Mouse (Mus musculus): ENCODE measurements around the gene Cpxm2. TPM values are rescaled to one million over a fixed set of nuclear protein-coding genes. Genes with fewer than 3 reads are reported as not detected.

The Cpxm2 gene
- polyA plus RNA-seq, 1 experiment from 2014 or later = 4.1 TPM

DNA sequence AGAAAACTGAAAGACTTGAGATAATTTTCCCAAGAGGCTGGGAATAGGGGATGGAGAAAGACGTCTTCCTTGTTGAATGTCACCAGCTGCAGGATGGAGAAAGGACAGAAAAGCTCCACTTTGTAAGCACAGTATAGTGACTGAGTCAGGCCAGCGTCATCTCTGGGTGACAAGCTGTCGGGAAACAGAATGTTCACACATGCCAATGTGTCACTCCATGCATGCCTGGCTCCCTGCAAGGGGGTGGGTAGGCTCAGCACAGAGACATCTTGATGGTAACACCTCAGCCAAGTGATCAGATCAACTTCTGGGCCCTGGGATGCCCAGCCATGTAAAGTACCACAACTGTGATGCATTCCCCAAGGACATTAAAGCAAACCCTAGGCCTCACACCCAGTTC lies 26.5 kb upstream of the Cpxm2 start:
- Histone ChIP-seq H3K27ac (no peak overlapping the region), H3K36me3 (no peaks in the 10 kb centered on the region), H3K4me2 (no peak overlapping the region), H3K4me3 (replicated peaks) (no peak overlapping the region), H3K9me3 (peaks cover 6% of the 10 kb centered on the region; the same call in 1 of the 2 replicates), H3K27me3 (0 out of 2 replicates have a peak, but pooled peaks cover 3% of the 10 kb centered on the region), H3K9ac (replicated peaks) (no peak overlapping the region), H3K4me1 (replicated peaks) (peaks cover 11% of the 10 kb centered on the region)
- WGBS = 93% methylated on average over 3 of the region's 3 CpGs
- no peak for ATAC-seq (ENCODE audit: insufficient number of reproducible peaks, insufficient read depth, low FRiP score, low TSS enrichment, low read depth)

GRCm38 (mm10) chr7:132179049-132179448 lies 24.5 kb upstream of the Cpxm2 start:
- H3K4me2 ChIP-seq = no peak overlapping the region
- no peak for ATAC-seq (ENCODE audit: insufficient number of reproducible peaks, insufficient read depth, low FRiP score, low TSS enrichment, low read depth)
- H3K27ac ChIP-seq = no peak overlapping the region
- peaks cover 4% of the 10 kb centered on the region; the same call in 1 of the 2 replicates for H3K4me1 ChIP-seq (replicated peaks)
- WGBS = 64% methylated on average over 1 of the region's 1 CpGs
- H3K4me3 ChIP-seq (replicated peaks) = no peak overlapping the region
- no peaks in the 10 kb centered on the region for H3K27me3 ChIP-seq
- no peaks in the 10 kb centered on the region for H3K36me3 ChIP-seq
- H3K9me3 ChIP-seq = peaks cover 6% of the 10 kb centered on the region; the same call in 1 of the 2 replicates
- no peak overlapping the region for H3K9ac ChIP-seq (replicated peaks)

DNA sequence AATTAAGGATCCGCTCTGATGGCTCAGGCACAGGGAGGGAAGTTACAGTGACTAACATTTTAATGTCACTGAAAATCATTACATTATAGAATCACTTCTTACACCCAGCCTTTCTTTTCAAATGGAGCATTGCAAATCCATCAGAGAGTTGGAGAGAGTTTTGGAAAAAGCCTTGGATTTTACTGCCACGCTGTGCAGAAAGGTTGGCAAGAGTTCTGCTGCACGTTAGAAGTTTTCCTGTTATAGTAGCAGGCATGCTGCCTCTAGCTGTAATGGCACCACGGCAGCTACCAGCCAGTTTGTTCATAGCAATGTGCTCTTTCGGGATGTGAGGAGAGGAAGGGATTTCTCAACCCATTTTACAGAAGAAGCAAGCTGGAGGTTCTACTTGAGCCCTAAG lies 20.2 kb upstream of the Cpxm2 start:
- Histone ChIP-seq H3K27ac (no peak overlapping the region), H3K9ac (replicated peaks) (no peak overlapping the region), H3K4me3 (replicated peaks) (no peak overlapping the region), H3K36me3 (no peaks in the 10 kb centered on the region), H3K27me3 (0 out of 2 replicates have a peak, but pooled peaks cover 3% of the 10 kb centered on the region), H3K4me1 (replicated peaks) (peaks cover 4% of the 10 kb centered on the region), H3K4me2 (no peak overlapping the region), H3K9me3 (0 out of 2 replicates have a peak, but pooled peaks cover 4% of the 10 kb centered on the region)
- no peak for ATAC-seq (ENCODE audit: insufficient number of reproducible peaks, insufficient read depth, low FRiP score, low TSS enrichment, low read depth)
- 85% methylated on average over 5 of the region's 5 CpGs for WGBS

- no peak overlapping the region for H3K27ac ChIP-seq
- WGBS = 66% methylated on average over 2 of the region's 2 CpGs
Observed at GRCm38 (mm10) chr7:132174296-132174695, 19.8 kb upstream of the Cpxm2 start.

DNA sequence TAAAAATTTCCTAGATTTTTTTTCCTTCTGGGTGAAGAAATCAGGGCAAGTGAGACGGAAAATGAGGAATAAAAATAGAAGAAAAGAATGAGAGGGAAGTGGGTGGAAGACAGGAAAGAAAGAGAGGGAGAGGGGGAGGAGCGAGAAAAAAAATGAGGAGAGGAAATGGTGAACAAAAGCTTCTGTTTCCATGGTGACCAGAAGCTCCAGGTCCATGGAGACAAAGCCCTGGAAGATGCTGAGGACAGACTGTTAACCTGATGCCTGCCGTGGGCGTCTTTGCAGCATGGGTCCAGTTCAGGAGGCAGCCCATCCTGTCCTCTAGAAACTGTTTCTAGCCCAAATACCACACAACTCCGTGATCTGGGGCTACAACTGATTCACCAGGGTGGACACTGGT lies 17.7 kb upstream of the Cpxm2 start:
- WGBS = 82% methylated on average over 5 of the region's 5 CpGs
- Histone ChIP-seq H3K9ac (replicated peaks) (no peak overlapping the region), H3K4me3 (replicated peaks) (no peak overlapping the region), H3K27me3 (0 out of 2 replicates have a peak, but pooled peaks cover 3% of the 10 kb centered on the region), H3K36me3 (no peaks in the 10 kb centered on the region), H3K4me1 (replicated peaks) (peaks cover 14% of the 10 kb centered on the region), H3K4me2 (no peak overlapping the region), H3K27ac (no peak overlapping the region), H3K9me3 (0 out of 2 replicates have a peak, but pooled peaks cover 4% of the 10 kb centered on the region)
- ATAC-seq (ENCODE audit: insufficient number of reproducible peaks, insufficient read depth, low FRiP score, low TSS enrichment, low read depth) = no peak

More at GRCm38 (mm10) chr7:132174296-132174695, 19.8 kb upstream of the Cpxm2 start:
- H3K27me3 ChIP-seq = 0 out of 2 replicates have a peak, but pooled peaks cover 3% of the 10 kb centered on the region
- H3K9me3 ChIP-seq = 0 out of 2 replicates have a peak, but pooled peaks cover 4% of the 10 kb centered on the region
- H3K9ac ChIP-seq (replicated peaks) = no peak overlapping the region
- H3K4me3 ChIP-seq (replicated peaks) = no peak overlapping the region
- H3K4me2 ChIP-seq = no peak overlapping the region
- H3K4me1 ChIP-seq (replicated peaks) = peaks cover 9% of the 10 kb centered on the region
- no peaks in the 10 kb centered on the region for H3K36me3 ChIP-seq
- no peak for ATAC-seq (ENCODE audit: insufficient number of reproducible peaks, insufficient read depth, low FRiP score, low TSS enrichment, low read depth)

GRCm38 (mm10) chr7:132171716-132172115 lies 17.2 kb upstream of the Cpxm2 start:
- Histone ChIP-seq H3K4me1 (replicated peaks) (peaks cover 14% of the 10 kb centered on the region), H3K36me3 (no peaks in the 10 kb centered on the region), H3K9me3 (0 out of 2 replicates have a peak, but pooled peaks cover 4% of the 10 kb centered on the region), H3K27ac (no peak overlapping the region), H3K9ac (replicated peaks) (no peak overlapping the region), H3K4me2 (no peak overlapping the region), H3K4me3 (replicated peaks) (no peak overlapping the region), H3K27me3 (0 out of 2 replicates have a peak, but pooled peaks cover 3% of the 10 kb centered on the region)
- no peak for ATAC-seq (ENCODE audit: insufficient number of reproducible peaks, insufficient read depth, low FRiP score, low TSS enrichment, low read depth)
- WGBS = 87% methylated on average over 5 of the region's 5 CpGs

DNA sequence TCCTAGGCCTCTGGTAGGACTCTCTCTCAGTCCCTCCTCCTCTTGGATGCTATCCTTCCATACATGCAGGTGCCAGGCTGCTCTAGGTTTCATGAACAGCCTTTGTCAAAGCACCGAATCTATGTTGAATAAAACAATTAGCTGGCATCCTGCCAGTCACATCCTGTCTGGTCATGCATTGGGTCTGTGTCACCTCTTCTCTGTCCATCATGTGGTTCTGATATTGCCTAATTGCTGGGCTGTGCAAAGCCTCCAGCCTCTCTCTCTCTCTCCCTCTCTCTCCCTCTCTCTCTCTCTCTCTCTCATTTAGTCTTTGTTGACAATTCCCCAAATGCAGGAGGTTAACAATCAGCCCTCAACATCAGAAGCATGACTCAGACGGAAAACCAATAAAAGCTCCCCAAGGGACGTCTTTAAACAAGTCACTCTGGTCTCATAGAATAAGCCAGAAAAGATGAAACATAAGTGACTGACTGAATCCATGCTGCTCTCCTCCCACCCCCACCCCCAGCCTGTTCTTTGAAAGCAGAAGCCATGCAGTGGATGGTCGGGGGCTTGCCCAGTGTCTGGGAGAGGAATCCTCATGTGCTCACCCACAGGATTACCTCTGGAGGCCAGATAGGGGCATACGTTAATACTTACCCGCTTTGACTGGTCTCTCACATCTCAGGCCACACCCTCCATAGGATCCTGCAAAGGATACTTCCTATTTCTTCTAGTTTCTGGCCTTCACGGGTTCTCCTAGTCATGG lies 15.1 kb upstream of the Cpxm2 start:
- peak; percentile 31; the same call in 1 of the 2 replicates for ATAC-seq (ENCODE audit: insufficient number of reproducible peaks, insufficient read depth, low FRiP score, low TSS enrichment, low read depth)

DNA sequence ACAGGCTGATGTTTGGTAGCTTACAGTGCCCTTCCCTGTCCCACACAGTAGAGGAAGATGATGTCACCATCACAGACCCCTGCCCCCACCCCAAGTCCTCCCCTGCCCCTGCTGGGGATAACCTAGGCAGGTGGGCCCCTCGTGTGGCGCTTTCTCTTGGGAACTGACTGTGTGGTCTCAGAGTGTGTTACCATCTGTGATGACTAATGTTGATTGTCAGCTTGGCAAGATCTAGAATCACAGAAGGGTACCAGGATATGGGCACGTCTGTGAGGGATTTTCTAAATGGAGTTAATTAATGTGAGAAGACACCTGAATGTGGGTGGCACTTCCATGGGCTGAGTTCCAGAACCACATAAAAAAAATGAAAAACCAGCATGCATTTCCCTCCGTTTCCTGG lies 12.7 kb upstream of the Cpxm2 start:
- WGBS = 71% methylated on average over 4 of the region's 4 CpGs
- no peak for ATAC-seq (ENCODE audit: insufficient number of reproducible peaks, insufficient read depth, low FRiP score, low TSS enrichment, low read depth)
- no peaks in the 10 kb centered on the region for H3K36me3 ChIP-seq
- 0 out of 2 replicates have a peak, but pooled peaks cover 4% of the 10 kb centered on the region for H3K9me3 ChIP-seq
- no peak overlapping the region for H3K9ac ChIP-seq (replicated peaks)
- H3K4me2 ChIP-seq = no peak overlapping the region
- H3K4me3 ChIP-seq (replicated peaks) = no peak overlapping the region
- H3K27ac ChIP-seq = no peak overlapping the region
- no peaks in the 10 kb centered on the region for H3K27me3 ChIP-seq
- peaks cover 14% of the 10 kb centered on the region for H3K4me1 ChIP-seq (replicated peaks)

More for the DNA sequence above, 15.1 kb upstream of the Cpxm2 start:
- no peaks in the 10 kb centered on the region for H3K36me3 ChIP-seq
- WGBS = 39% methylated on average over 7 of the region's 7 CpGs
- 0 out of 2 replicates have a peak, but pooled peaks cover 4% of the 10 kb centered on the region for H3K9me3 ChIP-seq
- no peak overlapping the region for H3K9ac ChIP-seq (replicated peaks)
- peaks cover 14% of the 10 kb centered on the region for H3K4me1 ChIP-seq (replicated peaks)
- no peak overlapping the region for H3K27ac ChIP-seq
- H3K4me3 ChIP-seq (replicated peaks) = no peak overlapping the region
- 0 out of 2 replicates have a peak, but pooled peaks cover 3% of the 10 kb centered on the region for H3K27me3 ChIP-seq
- H3K4me2 ChIP-seq = no peak overlapping the region

DNA sequence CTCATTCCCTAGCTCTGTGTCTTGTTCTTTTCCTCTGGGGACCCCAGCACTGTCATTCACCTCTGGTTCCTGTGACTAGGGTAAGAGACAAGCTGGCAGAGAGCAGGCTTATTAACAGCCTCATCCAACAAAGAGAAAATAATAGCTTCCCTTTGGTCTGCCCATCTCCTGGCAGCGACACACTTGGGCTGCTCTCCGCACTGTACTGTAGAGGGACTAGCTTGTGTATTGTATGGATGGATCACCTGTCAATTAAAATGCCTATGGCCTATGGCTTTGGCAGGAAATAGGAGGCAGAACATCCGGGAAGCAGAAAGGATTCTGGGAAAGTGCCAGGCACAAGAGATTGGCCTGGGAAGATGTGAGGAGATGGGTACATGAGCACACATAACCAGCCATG lies 7.7 kb upstream of the Cpxm2 start:
- Histone ChIP-seq H3K9ac (replicated peaks) (no peak overlapping the region), H3K27me3 (no peaks in the 10 kb centered on the region), H3K4me1 (replicated peaks) (no peaks in the 10 kb centered on the region), H3K4me2 (no peak overlapping the region), H3K27ac (no peak overlapping the region), H3K4me3 (replicated peaks) (no peak overlapping the region), H3K36me3 (no peaks in the 10 kb centered on the region), H3K9me3 (no peaks in the 10 kb centered on the region)
- no peak for ATAC-seq (ENCODE audit: insufficient number of reproducible peaks, insufficient read depth, low FRiP score, low TSS enrichment, low read depth)
- WGBS = 86% methylated on average over 3 of the region's 3 CpGs

GRCm38 (mm10) chr7:132158321-132159025 lies 3.9 kb upstream of the Cpxm2 start:
- no peaks in the 10 kb centered on the region for H3K9me3 ChIP-seq
- no peak overlapping the region for H3K4me2 ChIP-seq
- H3K27ac ChIP-seq = no peak overlapping the region
- no peak for ATAC-seq (ENCODE audit: insufficient number of reproducible peaks, insufficient read depth, low FRiP score, low TSS enrichment, low read depth)
- H3K4me3 ChIP-seq (replicated peaks) = no peak overlapping the region
- 86% methylated on average over 9 of the region's 9 CpGs for WGBS
- peaks cover 16% of the 10 kb centered on the region for H3K4me1 ChIP-seq (replicated peaks)
- H3K9ac ChIP-seq (replicated peaks) = no peak overlapping the region
- H3K36me3 ChIP-seq = no peaks in the 10 kb centered on the region
- H3K27me3 ChIP-seq = peaks cover 30% of the 10 kb centered on the region

DNA sequence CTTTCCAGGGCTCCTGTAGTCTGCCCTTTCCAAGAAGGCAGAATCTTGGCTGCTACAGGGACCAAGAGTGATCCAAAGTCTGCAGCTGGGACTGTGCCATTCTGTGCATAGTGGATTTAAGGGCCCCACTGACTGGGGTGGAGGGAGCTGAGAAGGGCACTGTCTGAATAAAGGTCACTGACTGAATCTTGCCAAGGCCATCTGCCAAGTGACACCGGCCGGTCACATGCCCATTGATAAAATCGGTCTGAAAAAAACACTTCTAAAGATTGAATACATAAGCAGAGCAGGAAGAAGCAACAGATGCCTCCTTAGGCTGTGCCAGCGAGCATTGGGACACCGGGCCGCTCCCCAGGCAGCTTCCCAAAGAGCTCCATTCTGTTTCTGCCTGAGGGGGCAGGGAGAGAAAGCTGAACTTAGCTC lies 803 bp downstream of the Cpxm2 start:
- peak overlapping the region; percentile 93 for H3K4me2 ChIP-seq
- H3K27ac ChIP-seq = no peak overlapping the region
- H3K4me3 ChIP-seq (replicated peaks) = peak overlapping the region; percentile 49
- WGBS = 46% methylated on average over 6 of the region's 6 CpGs
- no peak overlapping the region for H3K9ac ChIP-seq (replicated peaks)
- peaks cover 16% of the 10 kb centered on the region for H3K4me1 ChIP-seq (replicated peaks)
- H3K36me3 ChIP-seq = no peaks in the 10 kb centered on the region
- no peak for ATAC-seq (ENCODE audit: insufficient number of reproducible peaks, insufficient read depth, low FRiP score, low TSS enrichment, low read depth)
- peaks cover 48% of the 10 kb centered on the region for H3K27me3 ChIP-seq
- H3K9me3 ChIP-seq = no peaks in the 10 kb centered on the region
